Mouse (Mus musculus): ENCODE measurements around the gene Ppfia3. TPM values are rescaled to one million over a fixed set of nuclear protein-coding genes. Genes with fewer than 3 reads are reported as not detected.

Ppfia3 gene
- polyA plus RNA-seq, 1 experiment from 2014 or later: 7.4 TPM

DNA sequence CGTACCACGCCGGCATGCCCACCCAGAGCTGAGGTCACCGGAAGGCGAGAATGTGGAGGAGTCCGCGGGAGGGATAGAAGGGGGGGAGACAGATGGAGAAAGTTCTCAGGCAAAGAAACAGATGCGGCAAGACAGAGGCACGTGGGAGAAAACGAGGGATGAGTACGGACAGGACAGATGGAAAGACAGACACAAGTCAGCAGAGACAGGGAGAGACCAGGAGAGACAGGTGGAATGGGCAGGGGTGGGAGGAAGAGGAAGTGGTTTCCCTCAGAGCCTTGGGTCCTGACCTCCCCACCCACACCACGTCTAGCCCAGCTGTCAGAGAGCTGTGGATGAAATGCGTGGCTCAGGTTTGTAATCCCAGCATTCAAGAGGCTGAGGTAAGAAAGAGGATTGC lies 19.9 kb downstream of the Ppfia3 start:
- Histone ChIP-seq H3K4me3 (ENCODE audit: low read depth, low read length) (no peak overlapping the region), H3K9me3 (replicated peaks; ENCODE audit: control insufficient read depth, low read length) (no peaks in the 10 kb centered on the region), H3K4me2 (ENCODE audit: low read depth, low read length) (no peak overlapping the region), H3K9ac (replicated peaks; ENCODE audit: low read length) (no peak overlapping the region), H3K36me3 (replicated peaks; ENCODE audit: control insufficient read depth, insufficient read depth, low read depth, low read length) (no peaks in the 10 kb centered on the region), H3K27me3 (ENCODE audit: control insufficient read depth, insufficient read depth, low read length) (no peaks in the 10 kb centered on the region), H3K27ac (replicated peaks; ENCODE audit: low read depth, low read length) (no peak overlapping the region), H3K4me1 (ENCODE audit: control insufficient read depth, insufficient read depth, low read length) (no peaks in the 10 kb centered on the region)
- DNase-seq (ENCODE audit: low spot score) (no peak), ATAC-seq (replicated peaks; ENCODE audit: insufficient number of reproducible peaks, low FRiP score, low TSS enrichment, low read depth) (no peak)
- WGBS: 72% methylated on average over 13 of the region's 13 CpGs

DNA sequence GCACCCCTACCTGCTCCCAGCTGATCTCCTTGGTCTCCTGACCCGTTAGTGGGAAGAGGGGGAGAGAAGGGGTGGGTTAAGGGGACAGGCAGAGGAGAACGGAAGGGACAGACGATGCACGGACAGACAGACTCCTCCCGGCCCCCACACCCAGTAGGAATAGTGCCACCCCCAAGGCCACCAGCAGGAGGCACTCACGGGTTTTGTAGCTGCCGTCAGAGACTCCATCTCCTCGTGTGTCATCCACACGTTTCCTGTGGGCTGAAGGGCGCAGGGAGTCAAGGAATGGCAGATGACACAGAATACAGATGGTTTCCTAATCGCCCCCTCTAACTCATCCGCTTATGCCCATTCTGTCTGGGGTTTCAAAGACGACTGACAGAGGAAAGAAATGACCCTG lies 23.3 kb downstream of the Ppfia3 start:
- no peak for DNase-seq (ENCODE audit: low spot score)
- no peak for ATAC-seq (replicated peaks; ENCODE audit: insufficient number of reproducible peaks, low FRiP score, low TSS enrichment, low read depth)
- 32% methylated on average over 13 of the region's 13 CpGs for WGBS
- no peak overlapping the region for H3K4me2 ChIP-seq (ENCODE audit: low read depth, low read length)
- no peak overlapping the region for H3K4me3 ChIP-seq (ENCODE audit: low read depth, low read length)
- no peak overlapping the region for H3K9ac ChIP-seq (replicated peaks; ENCODE audit: low read length)
- no peaks in the 10 kb centered on the region for H3K9me3 ChIP-seq (replicated peaks; ENCODE audit: control insufficient read depth, low read length)
- H3K36me3 ChIP-seq (replicated peaks; ENCODE audit: control insufficient read depth, insufficient read depth, low read depth, low read length): no peaks in the 10 kb centered on the region
- H3K27me3 ChIP-seq (ENCODE audit: control insufficient read depth, insufficient read depth, low read length): no peaks in the 10 kb centered on the region; the same call in 1 of the 2 replicates
- no peak overlapping the region for H3K27ac ChIP-seq (replicated peaks; ENCODE audit: low read depth, low read length)
- no peaks in the 10 kb centered on the region for H3K4me1 ChIP-seq (ENCODE audit: control insufficient read depth, insufficient read depth, low read length)

DNA sequence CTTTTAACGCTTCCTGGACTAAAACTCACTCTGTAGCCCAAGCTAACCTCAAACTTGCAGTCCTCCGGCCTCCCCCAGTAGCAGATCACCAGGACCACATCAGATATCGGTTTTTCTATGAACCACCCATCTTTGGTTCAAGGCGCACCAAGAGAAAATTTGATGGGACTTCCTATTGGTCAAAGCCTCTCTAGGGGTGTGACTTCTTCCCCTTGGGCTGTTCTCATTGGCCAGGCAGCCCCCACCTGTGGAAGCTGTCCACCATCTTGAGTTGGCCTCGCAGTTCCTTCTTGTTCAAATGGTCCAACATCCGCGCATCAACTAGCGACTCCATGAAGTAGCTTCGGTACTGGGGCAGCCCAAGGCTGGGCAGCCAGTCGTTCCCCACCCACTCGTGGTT lies 24.7 kb downstream of the Ppfia3 start:
- Histone ChIP-seq H3K4me2 (ENCODE audit: low read depth, low read length) (no peak overlapping the region), H3K36me3 (replicated peaks; ENCODE audit: control insufficient read depth, insufficient read depth, low read depth, low read length) (no peaks in the 10 kb centered on the region), H3K27ac (replicated peaks; ENCODE audit: low read depth, low read length) (no peak overlapping the region), H3K4me1 (ENCODE audit: control insufficient read depth, insufficient read depth, low read length) (no peaks in the 10 kb centered on the region), H3K9me3 (replicated peaks; ENCODE audit: control insufficient read depth, low read length) (no peaks in the 10 kb centered on the region), H3K27me3 (ENCODE audit: control insufficient read depth, insufficient read depth, low read length) (peaks cover 2% of the 10 kb centered on the region; the same call in 1 of the 2 replicates), H3K4me3 (ENCODE audit: low read depth, low read length) (no peak overlapping the region), H3K9ac (replicated peaks; ENCODE audit: low read length) (no peak overlapping the region)
- no peak for ATAC-seq (replicated peaks; ENCODE audit: insufficient number of reproducible peaks, low FRiP score, low TSS enrichment, low read depth)
- 92% methylated on average over 11 of the region's 11 CpGs for WGBS
- DNase-seq (ENCODE audit: low spot score): no peak

DNA sequence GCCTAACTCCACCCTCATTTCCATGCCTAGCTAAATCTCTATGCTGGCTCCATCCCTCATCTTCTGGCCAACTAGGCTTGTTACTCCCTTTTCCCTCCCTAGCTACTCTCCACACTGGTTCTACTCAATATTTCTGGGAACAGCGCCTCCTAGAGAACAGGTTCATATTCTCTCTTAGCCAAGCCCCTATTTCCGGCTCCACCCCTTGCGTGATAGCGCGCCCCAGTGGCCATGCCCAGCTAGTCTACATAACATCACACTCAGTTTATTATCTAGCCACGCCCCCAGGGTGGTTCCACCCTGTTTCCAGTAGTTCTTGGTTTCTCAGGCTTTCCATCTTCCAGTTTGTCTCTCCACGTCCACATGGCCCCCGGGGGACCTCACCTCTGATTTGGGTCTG lies 25.5 kb downstream of the Ppfia3 start:
- ATAC-seq (replicated peaks; ENCODE audit: insufficient number of reproducible peaks, low FRiP score, low TSS enrichment, low read depth): no peak
- peak; percentile 86 for DNase-seq (ENCODE audit: low spot score)
- Histone ChIP-seq H3K9ac (replicated peaks; ENCODE audit: low read length) (no peak overlapping the region; the same call in 1 of the 2 replicates), H3K9me3 (replicated peaks; ENCODE audit: control insufficient read depth, low read length) (no peaks in the 10 kb centered on the region), H3K4me1 (ENCODE audit: control insufficient read depth, insufficient read depth, low read length) (no peaks in the 10 kb centered on the region), H3K4me2 (ENCODE audit: low read depth, low read length) (peak overlapping the region; percentile 95; the same call in 1 of the 2 replicates), H3K27ac (replicated peaks; ENCODE audit: low read depth, low read length) (no peak overlapping the region), H3K36me3 (replicated peaks; ENCODE audit: control insufficient read depth, insufficient read depth, low read depth, low read length) (no peaks in the 10 kb centered on the region), H3K27me3 (ENCODE audit: control insufficient read depth, insufficient read depth, low read length) (peaks cover 3% of the 10 kb centered on the region; the same call in 1 of the 2 replicates), H3K4me3 (ENCODE audit: low read depth, low read length) (no peak overlapping the region)
- 6% methylated on average over 8 of the region's 8 CpGs for WGBS

DNA sequence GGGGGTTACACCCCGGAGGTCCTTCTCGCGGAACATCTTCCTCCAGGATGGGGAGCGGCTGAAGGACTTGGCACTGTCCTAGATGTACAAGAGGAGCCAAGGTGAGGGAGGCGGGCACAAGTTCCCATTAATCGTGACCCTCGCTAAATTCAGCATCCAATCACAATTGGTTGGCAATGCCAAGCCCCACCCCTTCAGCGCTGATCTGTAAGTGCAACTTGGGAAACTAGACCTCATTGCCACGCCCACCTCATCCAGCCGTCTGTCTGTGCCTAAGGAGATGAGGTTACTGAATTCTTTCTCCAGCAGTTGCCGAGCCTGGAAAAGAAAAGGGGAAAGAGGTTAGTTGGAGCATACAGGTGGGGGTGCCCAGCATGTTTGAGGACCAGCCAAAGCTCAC lies 26.1 kb downstream of the Ppfia3 start:
- no peaks in the 10 kb centered on the region for H3K4me1 ChIP-seq (ENCODE audit: control insufficient read depth, insufficient read depth, low read length)
- ATAC-seq (replicated peaks; ENCODE audit: insufficient number of reproducible peaks, low FRiP score, low TSS enrichment, low read depth): 0 out of 2 replicates have a peak, but pooled peaks have one; percentile 2
- peak; percentile 84 for DNase-seq (ENCODE audit: low spot score)
- H3K4me3 ChIP-seq (ENCODE audit: low read depth, low read length): peak overlapping the region; percentile 54
- H3K27me3 ChIP-seq (ENCODE audit: control insufficient read depth, insufficient read depth, low read length): peaks cover 3% of the 10 kb centered on the region; the same call in 1 of the 2 replicates
- H3K9ac ChIP-seq (replicated peaks; ENCODE audit: low read length): peak overlapping the region; percentile 18
- under 1% methylated on average over 11 of the region's 11 CpGs for WGBS
- H3K4me2 ChIP-seq (ENCODE audit: low read depth, low read length): peak overlapping the region; percentile 95
- no peaks in the 10 kb centered on the region for H3K9me3 ChIP-seq (replicated peaks; ENCODE audit: control insufficient read depth, low read length)
- H3K36me3 ChIP-seq (replicated peaks; ENCODE audit: control insufficient read depth, insufficient read depth, low read depth, low read length): no peaks in the 10 kb centered on the region
- no peak overlapping the region for H3K27ac ChIP-seq (replicated peaks; ENCODE audit: low read depth, low read length)

DNA sequence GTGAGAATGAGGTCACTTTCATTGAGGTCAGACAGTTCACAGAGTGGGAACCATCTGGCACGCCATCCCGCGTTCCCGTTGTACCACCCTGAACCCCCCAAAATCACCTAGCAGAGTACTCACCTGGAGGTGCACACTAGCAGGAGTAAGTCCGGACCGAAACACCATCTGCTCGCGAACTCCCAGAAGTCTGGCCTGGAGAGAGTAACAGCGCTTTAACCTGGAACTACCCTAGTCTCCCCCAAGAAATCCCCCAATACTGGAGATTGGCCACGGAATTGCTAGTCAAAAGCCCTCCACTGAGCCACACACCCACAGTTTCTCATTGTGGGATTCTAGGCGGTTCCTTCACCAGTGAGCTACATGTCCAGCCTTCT lies 26.8 kb downstream of the Ppfia3 start:
- H3K9me3 ChIP-seq (replicated peaks; ENCODE audit: control insufficient read depth, low read length): no peaks in the 10 kb centered on the region
- no peaks in the 10 kb centered on the region for H3K36me3 ChIP-seq (replicated peaks; ENCODE audit: control insufficient read depth, insufficient read depth, low read depth, low read length)
- no peaks in the 10 kb centered on the region for H3K4me1 ChIP-seq (ENCODE audit: control insufficient read depth, insufficient read depth, low read length)
- ATAC-seq (replicated peaks; ENCODE audit: insufficient number of reproducible peaks, low FRiP score, low TSS enrichment, low read depth) (no peak), DNase-seq (ENCODE audit: low spot score) (no peak)
- H3K27me3 ChIP-seq (ENCODE audit: control insufficient read depth, insufficient read depth, low read length): peaks cover 3% of the 10 kb centered on the region; the same call in 1 of the 2 replicates
- WGBS: under 1% methylated on average over 11 of the region's 11 CpGs
- H3K9ac ChIP-seq (replicated peaks; ENCODE audit: low read length): peak overlapping the region; percentile 76
- H3K4me3 ChIP-seq (ENCODE audit: low read depth, low read length): peak overlapping the region; percentile 54
- peak overlapping the region; percentile 95 for H3K4me2 ChIP-seq (ENCODE audit: low read depth, low read length)
- no peak overlapping the region for H3K27ac ChIP-seq (replicated peaks; ENCODE audit: low read depth, low read length)

DNA sequence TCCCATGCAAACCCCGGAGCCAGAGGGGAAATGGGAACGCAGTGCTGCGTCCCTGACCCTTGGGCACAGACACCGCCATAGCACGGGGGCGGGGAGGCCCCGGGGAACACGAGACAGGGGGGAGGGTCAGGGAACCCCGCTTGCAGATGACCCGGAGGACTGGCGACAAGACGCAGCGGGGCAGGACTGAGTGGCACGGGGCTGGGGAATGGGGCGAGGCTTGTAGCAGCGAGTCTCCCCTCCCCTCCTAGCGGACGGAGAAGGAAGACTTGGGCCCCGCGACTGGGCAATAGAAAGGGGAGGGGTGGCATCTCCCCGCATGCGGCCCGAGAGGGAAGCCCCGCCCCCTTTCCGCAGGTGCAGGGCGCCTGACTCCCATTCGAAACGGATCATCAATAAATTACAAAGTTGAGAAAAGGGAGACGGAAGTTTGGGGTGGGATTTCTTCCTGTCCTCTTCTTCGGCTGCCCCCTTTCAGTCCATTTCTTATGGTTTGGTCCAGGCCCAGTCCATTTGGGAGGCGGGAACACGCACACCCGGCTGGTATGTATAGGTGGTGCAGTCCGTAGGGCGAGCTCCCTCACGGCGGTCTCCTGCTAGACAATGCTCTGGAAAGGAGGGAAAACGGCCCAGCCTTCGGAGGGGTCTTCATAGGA lies 27.3 kb downstream of the Ppfia3 start:
- Histone ChIP-seq H3K9me3 (replicated peaks; ENCODE audit: control insufficient read depth, low read length) (no peaks in the 10 kb centered on the region), H3K27me3 (ENCODE audit: control insufficient read depth, insufficient read depth, low read length) (peaks cover 3% of the 10 kb centered on the region; the same call in 1 of the 2 replicates), H3K27ac (replicated peaks; ENCODE audit: low read depth, low read length) (no peak overlapping the region), H3K4me2 (ENCODE audit: low read depth, low read length) (peak overlapping the region; percentile 95), H3K36me3 (replicated peaks; ENCODE audit: control insufficient read depth, insufficient read depth, low read depth, low read length) (no peaks in the 10 kb centered on the region), H3K9ac (replicated peaks; ENCODE audit: low read length) (peak overlapping the region; percentile 76), H3K4me1 (ENCODE audit: control insufficient read depth, insufficient read depth, low read length) (peaks cover under 1% of the 10 kb centered on the region; the same call in 1 of the 2 replicates), H3K4me3 (ENCODE audit: low read depth, low read length) (peak overlapping the region; percentile 54)
- ATAC-seq (replicated peaks; ENCODE audit: insufficient number of reproducible peaks, low FRiP score, low TSS enrichment, low read depth) (peak; percentile 79), DNase-seq (ENCODE audit: low spot score) (peak; percentile 86)
- under 1% methylated on average over 37 of the region's 39 CpGs for WGBS

DNA sequence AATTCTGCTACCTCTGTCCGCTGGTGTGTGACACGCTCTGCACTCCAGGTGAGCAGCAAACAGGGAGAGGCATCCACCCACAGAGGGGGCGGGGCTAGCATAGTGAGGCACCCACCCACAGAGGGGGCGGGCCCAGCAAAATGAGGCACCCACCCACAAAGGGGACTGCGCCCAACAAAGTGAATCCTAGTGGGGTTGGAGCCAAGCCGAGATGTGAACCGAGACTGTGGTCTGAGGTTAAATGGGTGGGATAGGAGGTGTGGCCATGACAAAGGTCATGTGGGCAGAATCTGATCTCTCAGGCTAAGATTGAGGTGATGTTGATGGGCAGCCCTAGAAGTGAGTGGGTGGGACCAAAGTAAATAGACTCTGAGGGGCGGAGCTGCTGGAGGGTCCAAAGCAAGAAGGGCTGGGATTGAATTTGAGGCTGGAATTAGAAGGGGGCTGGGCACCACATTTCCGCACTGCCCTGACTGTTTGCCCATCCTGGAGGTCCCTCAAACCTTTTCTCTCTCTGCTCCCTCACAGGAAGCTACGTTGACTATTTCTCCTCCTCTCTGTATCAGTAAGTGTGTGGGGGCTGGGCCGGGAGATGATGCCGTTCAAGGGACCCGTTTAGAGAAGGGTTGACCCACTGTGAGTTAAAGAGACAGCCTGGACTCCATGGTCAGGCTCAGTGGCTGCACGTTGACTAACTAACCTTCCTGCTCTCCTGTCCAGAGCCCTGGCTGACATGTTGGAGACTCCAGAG lies 28.5 kb downstream of the Ppfia3 start:
- Histone ChIP-seq H3K36me3 (replicated peaks; ENCODE audit: control insufficient read depth, insufficient read depth, low read depth, low read length) (no peaks in the 10 kb centered on the region), H3K27me3 (ENCODE audit: control insufficient read depth, insufficient read depth, low read length) (peaks cover 3% of the 10 kb centered on the region; the same call in 1 of the 2 replicates), H3K27ac (replicated peaks; ENCODE audit: low read depth, low read length) (no peak overlapping the region), H3K4me3 (ENCODE audit: low read depth, low read length) (peak overlapping the region; percentile 54), H3K4me1 (ENCODE audit: control insufficient read depth, insufficient read depth, low read length) (peaks cover 2% of the 10 kb centered on the region; the same call in 1 of the 2 replicates), H3K9ac (replicated peaks; ENCODE audit: low read length) (peak overlapping the region; percentile 76), H3K9me3 (replicated peaks; ENCODE audit: control insufficient read depth, low read length) (no peaks in the 10 kb centered on the region), H3K4me2 (ENCODE audit: low read depth, low read length) (peak overlapping the region; percentile 95)
- under 1% methylated on average over 14 of the region's 14 CpGs for WGBS
- 0 out of 2 replicates have a peak, but pooled peaks have one; percentile 2 for ATAC-seq (replicated peaks; ENCODE audit: insufficient number of reproducible peaks, low FRiP score, low TSS enrichment, low read depth)
- DNase-seq (ENCODE audit: low spot score): peak; percentile 65
